Mouse (Mus musculus) lung, embryonic 15.5 days (tissue): ENCODE data around the gene Slpi. TPM values are rescaled to one million over a fixed set of nuclear protein-coding genes. Genes with fewer than 3 reads are reported as not detected.
"Not testable (repeated sequence)": the region's sequence is repeated elsewhere in the genome, so short reads cannot be mapped to it uniquely, and the experiment has no call there.

Experiments
- ATAC-seq: fragments of 200-750 bp; cut with Nextera tagmentation; 2 replicates; pipeline ENCODE4 v1.8.0; 2017; ENCODE audit warnings: moderate number of reproducible peaks, borderline replicate concordance; ENCODE audit not compliant: low FRiP score, low TSS enrichment; ENCODE audit errors: extremely low read depth
- H3K27ac ChIP-seq: fragments of 300-500 bp; sonication (generic); 2 replicates; pipeline ENCODE4 v1.5.1; 2015; ENCODE audit warnings: moderate library complexity, mild to moderate bottlenecking, inconsistent platforms
- H3K27me3 ChIP-seq: fragments of 300-500 bp; sonication (generic); 2 replicates; pipeline ENCODE4 v1.6.1; 2015; ENCODE audit warnings: inconsistent platforms
- H3K36me3 ChIP-seq: fragments of 300-500 bp; sonication (generic); 2 replicates; pipeline ENCODE4 v1.6.1; 2015; ENCODE audit warnings: inconsistent platforms
- H3K4me1 ChIP-seq: fragments of 300-500 bp; sonication (generic); 2 replicates; pipeline ENCODE4 v1.6.1; 2015; ENCODE audit warnings: inconsistent platforms
- H3K4me2 ChIP-seq: fragments of 300-500 bp; sonication (generic); 2 replicates; pipeline ENCODE4 v1.6.1; 2015; ENCODE audit warnings: inconsistent platforms, mild to moderate bottlenecking, moderate library complexity
- H3K4me3 ChIP-seq: fragments of 300-500 bp; sonication (generic); 2 replicates; pipeline ENCODE4 v1.5.1; 2015; ENCODE audit warnings: mild to moderate bottlenecking, inconsistent platforms
- H3K9ac ChIP-seq: fragments of 300-500 bp; sonication (generic); 2 replicates; pipeline ENCODE4 v1.6.1; 2015; ENCODE audit warnings: inconsistent platforms
- H3K9me3 ChIP-seq: fragments of 300-500 bp; sonication (generic); 2 replicates; pipeline ENCODE4 v1.6.1; 2016; ENCODE audit warnings: inconsistent platforms
- WGBS: fragments of 180-500 bp; shearing (Covaris S2); methylation state at CpG from one replicate; pipeline ENCODE4 v1.1.7; 2015; 5-methylcytosine and 5-hydroxymethylcytosine counted together
- microRNA-seq: library from miRNA; unstranded; fragments of <30 nt; microRNA quantifications from one replicate; pipeline ENCODE4, GENCODE M21; 2016
- polyA plus RNA-seq: library from polyadenylated mRNA; unstranded; fragments of >200 nt; fragmentation: Nextera tagmentation; extraction: Ambion mirVana; gene quantifications from 2 replicates; pipeline ENCODE4 v1.2.1, GENCODE M21; 2015

Gene Slpi
- polyA plus RNA-seq, 1 experiment from 2014 or later, result 1.6 TPM

- not testable (repeated sequence) for H3K27ac ChIP-seq, H3K9ac ChIP-seq, H3K36me3 ChIP-seq, H3K4me3 ChIP-seq, H3K9me3 ChIP-seq, H3K4me1 ChIP-seq, ATAC-seq, H3K27me3 ChIP-seq, H3K4me2 ChIP-seq
- WGBS, result 83% methylated on average over 1 of the region's 1 CpGs
Measured at GRCm38 (mm10) chr2:164343732-164344131, 45.2 kb downstream of the Slpi start.

DNA sequence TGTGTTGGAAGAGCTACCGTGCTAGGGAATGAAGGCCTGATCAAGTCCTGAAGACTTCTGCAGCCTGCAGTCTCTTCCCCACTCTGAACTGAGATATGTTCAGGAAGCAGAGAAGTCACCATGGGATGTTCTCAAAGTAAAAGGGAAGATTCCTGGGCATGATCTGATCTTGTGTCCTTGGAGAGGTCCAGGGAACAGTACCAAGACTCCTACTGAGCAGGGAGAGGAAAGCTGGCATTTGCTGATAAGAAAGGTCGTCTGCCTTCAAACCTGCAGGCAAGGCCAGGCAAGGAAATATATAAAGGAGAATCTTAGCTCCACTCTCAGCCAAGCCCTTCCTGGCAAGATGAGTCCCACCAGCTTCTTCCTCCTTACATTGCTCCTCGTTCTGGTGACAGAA is 56.5 kb downstream of the Slpi start, which contains the start of gene Svs5:
Gene Svs5, plus strand, starts transcription at position 301 of the 400 bp plus-strand sequence.
- H3K4me1 ChIP-seq, H3K27me3 ChIP-seq, H3K36me3 ChIP-seq, H3K4me3 ChIP-seq, H3K4me2 ChIP-seq, ATAC-seq, H3K9me3 ChIP-seq, H3K27ac ChIP-seq, H3K9ac ChIP-seq: not testable (repeated sequence)
- 69% methylated on average over 3 of the region's 3 CpGs for WGBS

DNA sequence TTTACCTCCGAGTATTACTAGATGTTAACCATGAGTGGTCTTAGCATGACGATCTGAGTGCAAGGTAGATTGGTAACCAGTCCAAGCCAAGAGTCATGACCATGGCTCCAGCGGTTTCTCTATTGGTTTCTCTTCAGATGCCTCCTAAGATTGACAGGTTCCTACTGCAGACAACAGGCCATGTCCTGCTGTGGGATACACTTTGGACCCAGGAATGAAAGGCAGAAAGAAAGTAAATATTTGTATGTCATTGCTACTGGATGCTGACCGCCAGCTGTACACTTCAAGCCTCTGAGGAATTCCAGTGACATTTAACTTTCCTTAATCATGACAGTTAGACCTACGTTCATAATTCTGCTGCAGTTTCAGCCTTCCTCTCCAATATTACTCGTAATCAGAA is 67.9 kb downstream of the Slpi start:
- Histone ChIP-seq H3K9ac (no peak overlapping the region), H3K4me2 (no peak overlapping the region), H3K4me3 (no peak overlapping the region), H3K9me3 (no peaks in the 10 kb centered on the region), H3K4me1 (no peaks in the 10 kb centered on the region), H3K27ac (no peak overlapping the region), H3K27me3 (no peaks in the 10 kb centered on the region), H3K36me3 (no peaks in the 10 kb centered on the region)
- WGBS, result 68% methylated on average over 6 of the region's 6 CpGs
- no peak for ATAC-seq

DNA sequence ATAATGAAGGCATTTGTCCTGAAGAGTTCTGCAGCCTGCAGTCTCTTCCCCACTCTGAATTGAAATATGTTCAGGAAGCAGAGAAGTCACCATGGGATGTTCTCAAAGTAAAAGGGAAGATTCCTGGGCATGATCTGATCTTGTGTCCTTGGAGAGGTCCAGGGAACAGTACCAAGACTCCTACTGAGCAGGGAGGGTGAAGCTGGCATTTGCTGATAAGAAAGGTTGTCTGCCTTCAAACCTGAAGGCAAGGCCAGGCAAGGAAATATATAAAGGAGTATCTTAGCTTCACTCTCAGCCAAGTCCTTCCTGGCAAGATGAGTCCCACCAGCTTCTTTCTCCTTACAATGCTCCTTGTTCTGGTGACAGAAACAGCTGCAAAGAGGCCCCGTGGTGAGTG is 72.4 kb downstream of the Slpi start, which contains the start of gene Svs6:
Gene Svs6, plus strand, starts transcription at position 301 of the 400 bp plus-strand sequence.
- H3K9ac ChIP-seq, H3K36me3 ChIP-seq, ATAC-seq, H3K4me1 ChIP-seq, H3K27ac ChIP-seq, H3K4me2 ChIP-seq, H3K27me3 ChIP-seq, H3K9me3 ChIP-seq, H3K4me3 ChIP-seq: not testable (repeated sequence)
- WGBS, result 78% methylated on average over 1 of the region's 1 CpGs

DNA sequence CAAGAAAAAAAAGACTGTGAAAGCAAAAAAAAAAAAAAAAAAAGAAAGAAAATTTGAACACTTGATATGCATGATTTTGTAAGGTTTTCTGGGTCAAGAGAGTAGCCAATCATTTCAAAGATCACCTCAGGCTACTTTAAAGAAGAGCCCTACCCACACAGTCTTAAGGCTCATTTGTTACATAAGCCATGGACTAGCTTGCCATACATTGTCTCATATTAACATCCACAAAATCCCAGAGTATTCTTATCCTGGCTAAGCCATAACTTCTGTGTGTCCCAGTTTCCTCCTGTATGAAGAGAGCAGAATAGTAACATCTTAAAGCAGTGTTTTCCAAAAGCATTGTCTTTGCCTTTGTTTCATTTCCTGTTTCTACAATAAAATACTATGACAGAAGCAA is 73.4 kb downstream of the Slpi start:
- H3K36me3 ChIP-seq, H3K27me3 ChIP-seq, H3K9me3 ChIP-seq, ATAC-seq, H3K4me3 ChIP-seq, H3K4me2 ChIP-seq, H3K9ac ChIP-seq, H3K4me1 ChIP-seq, H3K27ac ChIP-seq: not testable (repeated sequence)

DNA sequence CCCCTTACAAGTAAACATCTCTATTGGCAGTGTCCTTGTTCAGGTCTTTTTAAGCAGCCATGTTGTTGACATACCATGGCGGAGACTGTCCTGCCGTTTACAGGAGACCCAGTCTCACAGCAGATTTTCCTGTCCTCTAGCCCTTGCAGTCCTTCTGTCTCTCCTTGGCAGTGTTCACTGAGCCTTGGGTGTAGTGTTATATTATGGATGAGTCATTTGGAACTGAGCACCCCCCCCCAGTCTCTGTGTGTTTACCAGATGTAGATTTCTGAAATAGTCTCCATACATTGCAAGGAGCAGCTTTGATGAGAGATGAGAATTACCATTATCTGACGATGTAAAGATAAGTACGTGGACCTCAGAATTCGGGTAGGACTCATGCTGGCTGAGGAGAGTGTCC is 76.3 kb downstream of the Slpi start:
- H3K4me1 ChIP-seq, result no peaks in the 10 kb centered on the region
- H3K4me3 ChIP-seq, result no peak overlapping the region
- no peaks in the 10 kb centered on the region for H3K36me3 ChIP-seq
- H3K4me2 ChIP-seq, result no peak overlapping the region
- no peak overlapping the region for H3K9ac ChIP-seq
- no peaks in the 10 kb centered on the region for H3K27me3 ChIP-seq
- no peaks in the 10 kb centered on the region for H3K9me3 ChIP-seq
- H3K27ac ChIP-seq, result no peak overlapping the region
- no peak for ATAC-seq
- 79% methylated on average over 5 of the region's 5 CpGs for WGBS

Small RNA genes within 50 kb of the gene (microRNA-seq; reads per million reads assigned to microRNA genes)
- not detected for gene Mir7678

Other genes with a start within 250 kb of the Slpi start
- gene Kcns1, start 218.0 kb downstream of the Slpi start, polyA plus RNA-seq, result not detected in 2 replicates
- gene Wfdc5, start 206.4 kb downstream of the Slpi start, polyA plus RNA-seq, result not detected in 2 replicates
- gene Wfdc12, start 198.5 kb downstream of the Slpi start, polyA plus RNA-seq, result not detected in 2 replicates
- not detected in 2 replicates for gene Wfdc15a, start 189.0 kb downstream of the Slpi start, polyA plus RNA-seq
- 0.45 TPM in 1 of 2 replicates, not detected in the other for gene Wfdc15b, start 167.4 kb downstream of the Slpi start, polyA plus RNA-seq
- not detected in 2 replicates for gene Svs2, start 150.6 kb downstream of the Slpi start, polyA plus RNA-seq
- not detected in 2 replicates for gene Svs3b, start 132.5 kb downstream of the Slpi start, polyA plus RNA-seq
- not detected in 2 replicates for gene Svs4, start 110.6 kb downstream of the Slpi start, polyA plus RNA-seq
- not detected in 2 replicates for gene Svs3a, start 99.8 kb downstream of the Slpi start, polyA plus RNA-seq
- not detected in 2 replicates for gene Svs6, start 72.3 kb downstream of the Slpi start, polyA plus RNA-seq
- not detected in 2 replicates for gene Svs5, start 56.4 kb downstream of the Slpi start, polyA plus RNA-seq
- gene Rbpjl, start 14.0 kb upstream of the Slpi start, polyA plus RNA-seq, result 9.4 and 10.7 TPM in 2 replicates
- gene Matn4, start 16.1 kb upstream of the Slpi start, polyA plus RNA-seq, result 41.3 and 42.7 TPM in 2 replicates
- 161 and 178 TPM in 2 replicates for gene Sdc4, start 54.8 kb upstream of the Slpi start, polyA plus RNA-seq
- gene Sys1, start 67.9 kb upstream of the Slpi start, polyA plus RNA-seq, result 65.8 and 69.0 TPM in 2 replicates
- 17.1 and 17.6 TPM in 2 replicates for gene Gm20458, start 71.9 kb upstream of the Slpi start, polyA plus RNA-seq
- gene Trp53tg5, start 84.6 kb upstream of the Slpi start, polyA plus RNA-seq, result not detected in 2 replicates
- gene Dbndd2, start 97.0 kb upstream of the Slpi start, polyA plus RNA-seq, result 8.8 and 10.1 TPM in 2 replicates
- 60.8 and 64.6 TPM in 2 replicates for gene Pigt, start 108.4 kb upstream of the Slpi start, polyA plus RNA-seq
- gene Wfdc2, start 173.3 kb upstream of the Slpi start, polyA plus RNA-seq, result 404 and 415 TPM in 2 replicates
- not detected in 2 replicates for gene Spint3, start 184.4 kb upstream of the Slpi start, polyA plus RNA-seq
- gene Wfdc6a, start 196.4 kb upstream of the Slpi start, polyA plus RNA-seq, result 0.77 and 0.95 TPM in 2 replicates
- gene Eppin, start 204.5 kb upstream of the Slpi start, polyA plus RNA-seq, result not detected in 2 replicates
- gene Wfdc6b, start 224.4 kb upstream of the Slpi start, polyA plus RNA-seq, result not detected in 2 replicates
- not detected in 2 replicates for gene Wfdc8, start 224.5 kb upstream of the Slpi start, polyA plus RNA-seq
- gene Wfdc16, start 249.7 kb upstream of the Slpi start, polyA plus RNA-seq, result not detected in 2 replicates